Mouse (Mus musculus): Measurements from ENCODE around the gene Gda. TPM values are rescaled to one million over a fixed set of nuclear protein-coding genes. Genes with fewer than 3 reads are reported as not detected.

Gda gene
- polyA plus RNA-seq, 1 experiment, result not detected

- Histone ChIP-seq H3K9me3 (ENCODE audit: control insufficient read depth, low read length) (no peaks in the 10 kb centered on the region), H3K36me3 (ENCODE audit: control insufficient read depth) (no peaks in the 10 kb centered on the region), H3K27me3 (ENCODE audit: control insufficient read depth) (no peaks in the 10 kb centered on the region), H3K4me3 (replicated peaks) (no peak overlapping the region), H3K4me1 (ENCODE audit: control insufficient read depth) (no peaks in the 10 kb centered on the region)
- TF ChIP-seq TAL1 (IDR thresholded peaks at IDR 0.05; ENCODE audit: low read length), result no peak
- TF ChIP-seq GATA1 (IDR thresholded peaks at IDR 0.05; ENCODE audit: low read length), result no peak
These were observed 101.9 kb downstream of the Gda start for GRCm38 (mm10) chr19:21371337-21371736.

- no peak for TF ChIP-seq GATA1 (IDR thresholded peaks at IDR 0.05; ENCODE audit: low read length)
- no peaks in the 10 kb centered on the region for H3K9me3 ChIP-seq (ENCODE audit: control insufficient read depth, low read length)
- no peaks in the 10 kb centered on the region for H3K36me3 ChIP-seq (ENCODE audit: control insufficient read depth)
- H3K4me1 ChIP-seq (ENCODE audit: control insufficient read depth), result no peaks in the 10 kb centered on the region
- H3K4me3 ChIP-seq (replicated peaks), result no peak overlapping the region
- no peaks in the 10 kb centered on the region for H3K27me3 ChIP-seq (ENCODE audit: control insufficient read depth)
These were observed 102.5 kb downstream of the Gda start for GRCm38 (mm10) chr19:21370782-21371181.

GRCm38 (mm10) chr19:21369175-21369574 lies 104.1 kb downstream of the Gda start:
- no peaks in the 10 kb centered on the region for H3K9me3 ChIP-seq (ENCODE audit: control insufficient read depth, low read length)
- no peak overlapping the region for H3K4me3 ChIP-seq (replicated peaks)
- H3K36me3 ChIP-seq (ENCODE audit: control insufficient read depth), result no peaks in the 10 kb centered on the region
- TF ChIP-seq TAL1 (IDR thresholded peaks at IDR 0.05; ENCODE audit: low read length), result no peak
- no peak for TF ChIP-seq GATA1 (IDR thresholded peaks at IDR 0.05; ENCODE audit: low read length)
- H3K4me1 ChIP-seq (ENCODE audit: control insufficient read depth), result no peaks in the 10 kb centered on the region
- H3K27me3 ChIP-seq (ENCODE audit: control insufficient read depth), result no peaks in the 10 kb centered on the region

GRCm38 (mm10) chr19:21368595-21368994 lies 104.7 kb downstream of the Gda start:
- Histone ChIP-seq H3K27me3 (ENCODE audit: control insufficient read depth) (no peaks in the 10 kb centered on the region), H3K4me1 (ENCODE audit: control insufficient read depth) (no peaks in the 10 kb centered on the region), H3K36me3 (ENCODE audit: control insufficient read depth) (no peaks in the 10 kb centered on the region), H3K9me3 (ENCODE audit: control insufficient read depth, low read length) (no peaks in the 10 kb centered on the region), H3K4me3 (replicated peaks) (no peak overlapping the region)
- TF ChIP-seq TAL1 (IDR thresholded peaks at IDR 0.05; ENCODE audit: low read length), result no peak
- TF ChIP-seq GATA1 (IDR thresholded peaks at IDR 0.05; ENCODE audit: low read length), result no peak

DNA sequence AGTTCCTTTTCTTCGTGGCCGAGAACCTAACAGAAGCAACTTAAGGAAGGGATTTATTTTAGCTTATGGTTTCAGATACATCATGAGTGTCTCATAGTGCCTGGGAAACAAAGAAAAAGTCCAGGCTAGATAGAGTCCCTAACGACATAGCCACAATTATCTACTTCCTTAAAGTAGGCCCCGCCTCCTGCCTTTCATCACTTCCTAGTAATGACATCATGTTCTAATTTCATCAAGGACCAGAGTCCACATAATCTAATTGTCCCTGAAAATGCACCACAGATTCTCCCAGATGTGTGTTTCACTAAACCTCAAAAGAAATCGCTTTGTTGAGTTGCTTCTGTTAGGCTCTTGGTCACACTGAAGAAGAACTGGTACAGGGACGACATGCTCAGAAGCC lies 115.5 kb downstream of the Gda start:
- no peaks in the 10 kb centered on the region for H3K36me3 ChIP-seq (ENCODE audit: control insufficient read depth)
- TF ChIP-seq TAL1 (IDR thresholded peaks at IDR 0.05; ENCODE audit: low read length) (no peak), GATA1 (IDR thresholded peaks at IDR 0.05; ENCODE audit: low read length) (no peak)

GRCm38 (mm10) chr19:21349634-21350033 lies 123.6 kb downstream of the Gda start:
- H3K36me3 ChIP-seq (ENCODE audit: control insufficient read depth), result no peaks in the 10 kb centered on the region
- H3K4me3 ChIP-seq (replicated peaks), result no peak overlapping the region
- H3K4me1 ChIP-seq (ENCODE audit: control insufficient read depth), result no peaks in the 10 kb centered on the region
- no peak for TF ChIP-seq GATA1 (IDR thresholded peaks at IDR 0.05; ENCODE audit: low read length)
- no peak for TF ChIP-seq TAL1 (IDR thresholded peaks at IDR 0.05; ENCODE audit: low read length)
- no peaks in the 10 kb centered on the region for H3K9me3 ChIP-seq (ENCODE audit: control insufficient read depth, low read length)
- no peaks in the 10 kb centered on the region for H3K27me3 ChIP-seq (ENCODE audit: control insufficient read depth)

More for the DNA sequence above, 115.5 kb downstream of the Gda start:
- H3K9me3 ChIP-seq (ENCODE audit: control insufficient read depth, low read length), result no peaks in the 10 kb centered on the region
- H3K4me1 ChIP-seq (ENCODE audit: control insufficient read depth), result no peaks in the 10 kb centered on the region
- no peak overlapping the region for H3K4me3 ChIP-seq (replicated peaks)
- H3K27me3 ChIP-seq (ENCODE audit: control insufficient read depth), result no peaks in the 10 kb centered on the region

DNA sequence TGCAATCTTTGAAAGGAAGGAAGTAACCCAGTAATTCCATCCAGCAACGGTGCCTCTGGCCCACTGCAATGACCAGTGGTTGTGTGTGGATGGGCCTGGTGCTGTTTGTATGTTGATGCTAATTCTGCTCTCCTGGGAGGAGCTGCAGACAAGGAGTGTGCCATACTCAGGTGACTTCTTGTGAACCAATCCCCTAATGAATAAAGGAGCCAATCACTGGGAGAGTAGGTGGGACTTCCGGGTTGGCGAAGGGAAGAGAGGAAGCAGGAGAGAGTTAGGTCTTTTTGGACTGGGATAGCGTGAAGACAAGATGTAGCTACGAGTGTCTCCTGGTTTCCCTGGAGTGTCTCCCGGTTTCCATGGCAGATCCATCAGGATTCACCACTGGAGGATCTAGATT lies 126.6 kb downstream of the Gda start:
- no peak overlapping the region for H3K4me3 ChIP-seq (replicated peaks)
- no peaks in the 10 kb centered on the region for H3K36me3 ChIP-seq (ENCODE audit: control insufficient read depth)
- no peaks in the 10 kb centered on the region for H3K27me3 ChIP-seq (ENCODE audit: control insufficient read depth)
- H3K4me1 ChIP-seq (ENCODE audit: control insufficient read depth), result no peaks in the 10 kb centered on the region
- H3K9me3 ChIP-seq (ENCODE audit: control insufficient read depth, low read length), result no peaks in the 10 kb centered on the region
- TF ChIP-seq TAL1 (IDR thresholded peaks at IDR 0.05; ENCODE audit: low read length), result no peak
- no peak for TF ChIP-seq GATA1 (IDR thresholded peaks at IDR 0.05; ENCODE audit: low read length)

Other genes with a start within 250 kb of the Gda start
- gene Zfand5, start 201.2 kb downstream of the Gda start, polyA plus RNA-seq (2012), result 2.1 and 2.2 TPM in 2 replicates
- gene 1110059E24Rik, start 179.5 kb upstream of the Gda start, polyA plus RNA-seq (2012), result 0.02 and 0.09 TPM in 2 replicates
- gene Abhd17b, start 179.7 kb upstream of the Gda start, polyA plus RNA-seq (2012), result 0.03 and 0.05 TPM in 2 replicates

All from erythroblast, embryonic 14.5 days (primary cell).